Mouse (Mus musculus) hindbrain, embryonic 11.5 days (tissue): ENCODE results near the gene Alkbh7. TPM values are rescaled to one million over a fixed set of nuclear protein-coding genes. Genes with fewer than 3 reads are reported as not detected.

ENCODE experiments used
- ATAC-seq: fragments of 200-750 bp; cut with Nextera tagmentation; 2 replicates; pipeline ENCODE4 v1.8.0; 2017; ENCODE audit warnings: mild to moderate bottlenecking, moderate TSS enrichment, moderate library complexity; ENCODE audit not compliant: low FRiP score
- DNase-seq: peaks from one replicate; pipeline ENCODE4 v3.0.0-alpha.2; 2015; ENCODE audit warnings: low spot score
- H3K27ac ChIP-seq: fragments of 300-500 bp; sonication (generic); 2 replicates; pipeline ENCODE4 v1.5.1; 2014; ENCODE audit warnings: mild to moderate bottlenecking, low read depth, low read length
- H3K27me3 ChIP-seq: fragments of 300-500 bp; sonication (generic); 2 replicates; pipeline ENCODE4 v1.6.1; 2014; ENCODE audit warnings: mild to moderate bottlenecking, low read length, moderate library complexity, mixed read lengths; ENCODE audit not compliant: control insufficient read depth, insufficient read depth
- H3K36me3 ChIP-seq: fragments of 300-500 bp; sonication (generic); 2 replicates; pipeline ENCODE4 v1.6.1; 2014; ENCODE audit warnings: mild to moderate bottlenecking, low read length, moderate library complexity, mixed read lengths; ENCODE audit not compliant: control insufficient read depth, insufficient read depth
- H3K4me1 ChIP-seq: fragments of 300-500 bp; sonication (generic); replicated peaks from 2 replicates; pipeline ENCODE4 v1.6.1; 2014; ENCODE audit warnings: low read length, mixed read lengths; ENCODE audit not compliant: control insufficient read depth, insufficient read depth
- H3K4me2 ChIP-seq: fragments of 300-500 bp; sonication (generic); replicated peaks from 2 replicates; pipeline ENCODE4 v1.6.1; 2014; ENCODE audit warnings: mild to moderate bottlenecking, low read depth, low read length
- H3K4me3 ChIP-seq: fragments of 300-500 bp; sonication (generic); 2 replicates; pipeline ENCODE4 v1.5.1; 2014; ENCODE audit warnings: low read depth, low read length
- H3K9ac ChIP-seq: fragments of 300-500 bp; sonication (generic); 2 replicates; pipeline ENCODE4 v1.6.1; 2014; ENCODE audit warnings: low read depth, low read length
- H3K9me3 ChIP-seq: fragments of 300-500 bp; sonication (generic); 2 replicates; pipeline ENCODE4 v1.6.1; 2016; ENCODE audit warnings: low read length; ENCODE audit not compliant: control insufficient read depth
- WGBS: fragments of 180-500 bp; shearing (Covaris S2); extraction: QIAGEN DNeasy Blood & Tissue Kit; methylation state at CpG from one replicate; pipeline ENCODE4 v1.1.7; 2014; 5-methylcytosine and 5-hydroxymethylcytosine counted together
- polyA plus RNA-seq: library from polyadenylated mRNA; unstranded; fragments of >200 nt; fragmentation: Nextera tagmentation; extraction: Ambion mirVana; gene quantifications from 2 replicates; pipeline ENCODE4 v1.2.1, GENCODE M21; 2014

Alkbh7 gene
- polyA plus RNA-seq, 1 experiment from 2014 or later: 33.0 TPM

- Histone ChIP-seq H3K36me3 (no peaks in the 10 kb centered on the region), H3K4me3 (no peak overlapping the region), H3K9ac (no peak overlapping the region), H3K4me2 (no peak overlapping the region), H3K9me3 (no peaks in the 10 kb centered on the region), H3K4me1 (no peaks in the 10 kb centered on the region), H3K27ac (no peak overlapping the region), H3K27me3 (no peaks in the 10 kb centered on the region)
- 84% methylated on average over 7 of the region's 7 CpGs for WGBS
- no peak for ATAC-seq
- no peak for DNase-seq
Measured at GRCm38 (mm10) chr17:56981049-56981448, 16.1 kb upstream of the Alkbh7 start.

- Histone ChIP-seq H3K4me3 (no peak within 1 kb of the TSS), H3K27me3 (no peaks in the 10 kb centered on the region), H3K4me1 (no peaks in the 10 kb centered on the region), H3K27ac (no peak within 1 kb of the TSS), H3K9me3 (no peaks in the 10 kb centered on the region), H3K4me2 (no peak within 1 kb of the TSS), H3K36me3 (no peaks in the 10 kb centered on the region), H3K9ac (no peak within 1 kb of the TSS)
- DNase-seq (no peak), ATAC-seq (no peak)
- 78% methylated on average over 5 of the region's 5 CpGs for WGBS
Measured at GRCm38 (mm10) chr17:56982013-56982412, 15.1 kb upstream of the Alkbh7 start, which contains the start of gene Acer1. TSS of gene Acer1 (minus strand) at chr17:56982126.

- no peak for DNase-seq
- no peak for ATAC-seq
- Histone ChIP-seq H3K27me3 (no peaks in the 10 kb centered on the region), H3K4me2 (no peak overlapping the region), H3K36me3 (no peaks in the 10 kb centered on the region), H3K27ac (no peak overlapping the region), H3K4me1 (no peaks in the 10 kb centered on the region), H3K9ac (no peak overlapping the region), H3K9me3 (no peaks in the 10 kb centered on the region), H3K4me3 (no peak overlapping the region)
- 82% methylated on average over 9 of the region's 9 CpGs for WGBS
Measured at GRCm38 (mm10) chr17:56984886-56985285, 12.3 kb upstream of the Alkbh7 start.

DNA sequence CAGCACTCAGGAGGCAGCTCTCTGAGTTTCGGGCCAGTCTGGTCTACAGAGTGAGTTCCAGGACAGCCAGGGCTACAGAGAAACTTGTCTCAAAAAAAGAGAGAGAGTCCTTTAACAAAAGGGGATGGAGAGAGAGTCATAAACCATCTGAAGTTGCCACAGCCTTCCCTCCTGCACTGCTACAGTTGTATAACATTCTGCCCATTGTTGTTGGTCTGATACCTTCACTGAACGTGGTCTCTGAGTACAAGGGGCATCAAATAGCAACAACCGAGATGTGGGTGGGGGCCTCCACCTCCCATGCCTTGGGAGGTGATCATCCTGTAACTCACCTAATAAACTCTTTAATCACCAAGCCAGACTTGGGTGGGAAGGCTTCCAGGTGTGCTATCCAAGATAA lies 11.5 kb upstream of the Alkbh7 start:
- H3K4me1 ChIP-seq: no peaks in the 10 kb centered on the region
- H3K36me3 ChIP-seq: no peaks in the 10 kb centered on the region
- no peak overlapping the region for H3K9ac ChIP-seq
- no peaks in the 10 kb centered on the region for H3K9me3 ChIP-seq
- no peak overlapping the region for H3K4me2 ChIP-seq
- H3K27me3 ChIP-seq: no peaks in the 10 kb centered on the region
- no peak for ATAC-seq
- H3K27ac ChIP-seq: no peak overlapping the region
- no peak for DNase-seq
- H3K4me3 ChIP-seq: no peak overlapping the region
- WGBS: 75% methylated on average over 3 of the region's 3 CpGs

DNA sequence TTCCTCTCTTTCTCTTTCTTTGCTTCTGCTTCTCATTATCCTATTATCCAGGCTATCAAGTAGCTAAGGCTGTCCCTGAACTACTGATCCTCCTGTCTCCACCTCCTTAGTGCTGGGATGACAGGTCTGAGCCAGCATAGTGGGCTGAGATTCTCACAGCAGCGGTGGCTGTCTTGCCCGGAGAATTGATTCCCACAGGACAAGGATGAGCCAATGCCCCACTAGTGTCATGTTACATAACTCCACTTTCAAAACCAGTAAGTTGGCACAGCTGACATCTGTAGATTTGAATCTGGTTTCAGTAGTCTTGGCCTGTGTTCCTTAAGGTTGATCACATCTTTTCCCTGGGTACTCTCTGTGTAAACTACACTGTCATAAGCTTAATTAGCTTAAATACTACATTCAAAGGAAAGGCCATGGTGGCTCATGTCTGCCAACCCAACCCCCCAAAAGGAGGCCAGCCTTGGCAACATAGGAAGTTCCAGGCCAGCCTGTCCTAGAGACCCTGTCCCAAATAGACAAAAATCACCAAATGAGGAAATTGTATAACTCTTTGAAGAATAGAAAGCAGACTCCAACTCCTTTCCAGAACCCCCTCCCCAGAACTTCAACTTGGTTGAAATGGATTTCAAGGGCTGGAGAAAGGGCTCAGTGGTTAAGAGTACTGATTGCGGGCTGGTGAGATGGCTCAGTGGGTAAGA lies 10.9 kb upstream of the Alkbh7 start:
- Histone ChIP-seq H3K4me1 (peaks cover 5% of the 10 kb centered on the region; the same call in 1 of the 2 replicates), H3K36me3 (no peaks in the 10 kb centered on the region), H3K4me2 (no peak overlapping the region), H3K9ac (no peak overlapping the region), H3K27me3 (no peaks in the 10 kb centered on the region; the same call in 1 of the 2 replicates), H3K9me3 (no peaks in the 10 kb centered on the region), H3K4me3 (no peak overlapping the region), H3K27ac (no peak overlapping the region)
- no peak for ATAC-seq
- DNase-seq: no peak
- WGBS: 90% methylated on average over 3 of the region's 3 CpGs

DNA sequence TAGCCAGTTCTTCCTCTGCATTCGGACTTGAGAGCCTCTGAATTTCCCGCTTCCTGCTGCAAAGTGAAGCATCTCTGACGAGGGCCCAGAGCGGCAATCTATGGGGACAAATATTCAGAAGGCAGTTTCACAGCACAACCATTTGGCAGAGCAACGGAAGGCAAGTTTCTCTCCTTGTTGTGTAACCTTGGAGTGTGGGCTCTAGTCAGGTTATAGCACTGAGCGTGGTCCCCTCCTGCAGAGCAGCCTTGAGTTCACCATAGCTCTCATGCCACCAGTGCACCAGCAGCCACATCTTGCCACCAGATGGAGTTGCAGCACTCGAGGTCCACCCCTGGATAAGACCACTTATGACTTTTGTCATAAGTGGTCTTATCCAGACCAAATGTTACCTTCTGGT lies 8.7 kb upstream of the Alkbh7 start:
- H3K27me3 ChIP-seq: no peaks in the 10 kb centered on the region; the same call in 1 of the 2 replicates
- H3K9ac ChIP-seq: no peak overlapping the region
- H3K36me3 ChIP-seq: peaks cover 2% of the 10 kb centered on the region; the same call in 1 of the 2 replicates
- peaks cover 6% of the 10 kb centered on the region; the same call in 1 of the 2 replicates for H3K4me1 ChIP-seq
- ATAC-seq (no peak), DNase-seq (no peak)
- H3K4me3 ChIP-seq: no peak overlapping the region
- WGBS: 90% methylated on average over 7 of the region's 7 CpGs
- H3K9me3 ChIP-seq: no peaks in the 10 kb centered on the region
- no peak overlapping the region for H3K4me2 ChIP-seq
- no peak overlapping the region for H3K27ac ChIP-seq

GRCm38 (mm10) chr17:56988921-56989430 lies 8.2 kb upstream of the Alkbh7 start:
- Histone ChIP-seq H3K4me3 (peak overlapping the region; percentile 67; the same call in 1 of the 2 replicates), H3K27me3 (no peaks in the 10 kb centered on the region; the same call in 1 of the 2 replicates), H3K9me3 (no peaks in the 10 kb centered on the region), H3K4me2 (peak overlapping the region; percentile 57), H3K36me3 (peaks cover 6% of the 10 kb centered on the region; the same call in 1 of the 2 replicates), H3K4me1 (peaks cover 6% of the 10 kb centered on the region; the same call in 1 of the 2 replicates), H3K27ac (no peak overlapping the region), H3K9ac (peak overlapping the region; percentile 3; the same call in 1 of the 2 replicates)
- ATAC-seq (no peak), DNase-seq (no peak)
- whole genome bisulfite sequencing: 79% methylated on average over 7 of the region's 7 CpGs

- Histone ChIP-seq H3K9me3 (no peaks in the 10 kb centered on the region), H3K36me3 (peaks cover 6% of the 10 kb centered on the region; the same call in 1 of the 2 replicates), H3K27ac (peak overlapping the region; percentile 59; the same call in 1 of the 2 replicates), H3K4me2 (peak overlapping the region; percentile 57), H3K27me3 (no peaks in the 10 kb centered on the region; the same call in 1 of the 2 replicates), H3K9ac (peak overlapping the region; percentile 70), H3K4me3 (peak overlapping the region; percentile 67), H3K4me1 (peaks cover 6% of the 10 kb centered on the region; the same call in 1 of the 2 replicates)
- ATAC-seq (peak; percentile 95), DNase-seq (peak; percentile 87)
- 4% methylated on average over 25 of the region's 25 CpGs for WGBS
Measured at GRCm38 (mm10) chr17:56989467-56990114, 7.5 kb upstream of the Alkbh7 start.
